Mouse (Mus musculus): ENCODE results near the gene Rgs10. TPM values are rescaled to one million over a fixed set of nuclear protein-coding genes. Genes with fewer than 3 reads are reported as not detected.
A peak's percentile ranks its signal among the peaks of the same experiment; 100 is the strongest.

Gene Rgs10
- polyA plus RNA-seq, 1 experiment from 2014 or later, result 20.7 TPM

DNA sequence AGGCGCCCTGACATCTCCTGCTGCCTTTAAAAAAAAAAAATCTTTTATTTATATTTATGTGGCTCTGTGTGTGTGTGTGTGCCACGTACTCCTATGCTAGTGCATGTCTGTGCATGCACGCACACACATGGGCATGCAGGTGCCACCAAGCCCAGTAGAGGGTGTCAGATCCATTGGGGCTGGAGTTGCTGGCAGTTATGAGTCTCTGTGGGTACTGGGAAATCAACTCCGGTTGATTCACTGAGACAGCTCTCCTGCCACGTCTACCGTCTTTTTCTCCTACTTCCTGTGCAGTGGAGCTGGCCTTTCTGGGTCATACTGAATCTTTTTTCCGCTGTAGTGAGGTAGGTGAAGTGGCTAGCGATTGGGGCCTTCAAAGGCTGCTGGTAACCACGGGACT, 58.8 kb downstream of the Rgs10 start:
- 71% methylated on average over 9 of the region's 9 CpGs for WGBS
- no peak overlapping the region for H3K4me3 ChIP-seq (ENCODE audit: low read depth, low read length)
- ATAC-seq (ENCODE audit: low read depth), result no peak
- H3K4me2 ChIP-seq (ENCODE audit: low read depth, low read length), result no peak overlapping the region
- H3K27ac ChIP-seq (replicated peaks; ENCODE audit: low read depth, low read length), result no peak overlapping the region
- no peaks in the 10 kb centered on the region for H3K36me3 ChIP-seq (ENCODE audit: control insufficient read depth, insufficient read depth, low read length)
- no peak overlapping the region for H3K9ac ChIP-seq (ENCODE audit: low read depth, low read length)
- no peaks in the 10 kb centered on the region for H3K9me3 ChIP-seq (ENCODE audit: control insufficient read depth, low read length)
- DNase-seq (ENCODE audit: low spot score), result no peak
- no peaks in the 10 kb centered on the region for H3K4me1 ChIP-seq (ENCODE audit: control insufficient read depth, insufficient read depth, low read length)
- H3K27me3 ChIP-seq (replicated peaks; ENCODE audit: control insufficient read depth, insufficient read depth, low read length), result no peaks in the 10 kb centered on the region

DNA sequence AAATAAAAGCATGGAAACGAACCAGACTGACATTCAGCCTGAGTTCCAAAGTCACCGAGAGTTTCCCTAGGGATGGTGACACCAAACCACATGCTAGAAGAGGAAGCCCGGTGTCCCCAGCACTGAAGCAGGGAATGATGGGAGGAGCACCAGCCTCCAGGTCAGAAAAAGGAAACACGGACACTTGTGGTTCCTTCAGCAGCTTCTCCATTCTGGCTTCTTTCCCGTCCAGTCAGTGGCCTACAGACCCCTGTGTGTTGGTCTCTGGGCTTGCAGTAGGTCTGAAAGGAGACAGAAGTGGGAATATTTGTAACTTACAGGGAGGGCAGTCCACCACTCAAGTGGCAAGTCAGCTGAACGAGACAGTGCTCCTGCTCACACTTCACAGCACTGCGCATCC, 59.4 kb downstream of the Rgs10 start:
- no peaks in the 10 kb centered on the region for H3K27me3 ChIP-seq (replicated peaks; ENCODE audit: control insufficient read depth, insufficient read depth, low read length)
- no peak overlapping the region for H3K9ac ChIP-seq (ENCODE audit: low read depth, low read length)
- no peak overlapping the region for H3K4me2 ChIP-seq (ENCODE audit: low read depth, low read length)
- WGBS, result 73% methylated on average over 7 of the region's 7 CpGs
- H3K4me3 ChIP-seq (ENCODE audit: low read depth, low read length), result no peak overlapping the region
- no peak overlapping the region for H3K27ac ChIP-seq (replicated peaks; ENCODE audit: low read depth, low read length)
- DNase-seq (ENCODE audit: low spot score) (no peak), ATAC-seq (ENCODE audit: low read depth) (no peak)
- no peaks in the 10 kb centered on the region for H3K4me1 ChIP-seq (ENCODE audit: control insufficient read depth, insufficient read depth, low read length)
- no peaks in the 10 kb centered on the region for H3K36me3 ChIP-seq (ENCODE audit: control insufficient read depth, insufficient read depth, low read length)
- H3K9me3 ChIP-seq (ENCODE audit: control insufficient read depth, low read length), result no peaks in the 10 kb centered on the region

DNA sequence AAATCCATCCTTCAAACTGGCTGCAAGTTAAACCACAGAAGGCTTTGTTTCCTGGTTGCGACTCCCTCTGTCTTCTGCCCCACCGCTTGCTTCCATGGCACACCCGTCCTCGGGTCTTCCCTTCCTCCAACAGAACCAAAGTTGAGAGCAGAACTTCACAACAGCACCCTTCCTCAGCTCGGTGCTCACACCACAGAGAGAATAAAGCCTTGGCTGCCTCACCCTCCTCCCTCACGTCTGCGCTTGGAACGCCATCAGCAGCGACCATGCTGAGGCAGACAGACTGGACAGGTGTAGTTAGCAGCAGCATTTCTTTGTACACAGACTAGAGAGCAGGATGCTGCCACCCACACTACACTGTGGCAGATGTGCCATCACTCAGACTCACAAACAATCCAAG, 59.8 kb downstream of the Rgs10 start:
- Histone ChIP-seq H3K4me1 (ENCODE audit: control insufficient read depth, insufficient read depth, low read length) (no peaks in the 10 kb centered on the region), H3K9me3 (ENCODE audit: control insufficient read depth, low read length) (no peaks in the 10 kb centered on the region), H3K27ac (replicated peaks; ENCODE audit: low read depth, low read length) (no peak overlapping the region), H3K36me3 (ENCODE audit: control insufficient read depth, insufficient read depth, low read length) (no peaks in the 10 kb centered on the region), H3K4me2 (ENCODE audit: low read depth, low read length) (no peak overlapping the region), H3K9ac (ENCODE audit: low read depth, low read length) (no peak overlapping the region), H3K27me3 (replicated peaks; ENCODE audit: control insufficient read depth, insufficient read depth, low read length) (no peaks in the 10 kb centered on the region), H3K4me3 (ENCODE audit: low read depth, low read length) (no peak overlapping the region)
- 78% methylated on average over 9 of the region's 9 CpGs for WGBS
- DNase-seq (ENCODE audit: low spot score) (no peak), ATAC-seq (ENCODE audit: low read depth) (no peak)

DNA sequence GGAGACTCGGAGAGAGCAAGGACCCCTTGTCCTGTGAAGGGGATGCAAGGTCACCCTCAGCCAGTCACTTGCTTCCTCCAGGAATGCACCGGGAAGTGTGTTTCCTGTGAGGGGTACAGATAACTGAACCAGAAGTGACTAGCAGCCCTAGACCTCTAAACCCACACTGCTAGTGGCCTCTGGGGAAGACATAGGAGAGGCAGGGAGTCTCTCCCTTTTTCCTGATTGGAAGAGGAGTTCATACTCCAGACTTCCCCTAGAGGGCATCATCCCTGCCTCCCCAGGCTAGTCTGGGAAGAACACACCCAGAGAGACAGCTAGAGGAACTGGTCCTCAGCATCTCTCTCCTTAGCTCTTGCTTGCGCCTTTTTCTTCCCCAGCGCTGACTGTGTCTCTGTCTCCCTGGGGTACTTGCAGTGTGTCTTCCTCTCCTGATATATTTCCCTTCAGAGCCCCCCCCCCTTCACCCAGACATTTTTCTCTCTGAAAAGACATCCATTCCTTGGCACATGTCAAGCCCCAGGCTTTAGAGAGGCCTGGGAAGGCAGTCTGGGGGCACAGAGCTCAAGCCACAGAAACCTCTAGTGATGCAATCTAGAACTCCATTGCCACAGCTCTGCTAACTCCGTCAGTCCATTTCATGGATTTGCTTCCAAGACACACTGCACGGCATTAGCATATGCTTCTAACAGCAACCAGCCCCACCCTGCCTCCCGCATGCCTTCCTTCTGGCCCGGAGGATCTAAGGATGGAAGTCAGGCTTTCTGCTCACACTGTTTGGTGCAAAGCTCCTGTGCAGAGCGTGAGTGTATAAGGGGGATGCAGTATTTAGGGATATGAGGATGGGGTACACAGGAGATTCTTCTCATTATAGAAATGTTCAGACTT, 61.4 kb downstream of the Rgs10 start:
- H3K27ac ChIP-seq (replicated peaks; ENCODE audit: low read depth, low read length), result no peak overlapping the region
- ATAC-seq (ENCODE audit: low read depth) (no peak), DNase-seq (ENCODE audit: low spot score) (peak; percentile 18)
- WGBS, result 62% methylated on average over 9 of the region's 9 CpGs
- H3K4me3 ChIP-seq (ENCODE audit: low read depth, low read length), result no peak overlapping the region
- no peaks in the 10 kb centered on the region for H3K9me3 ChIP-seq (ENCODE audit: control insufficient read depth, low read length)
- H3K36me3 ChIP-seq (ENCODE audit: control insufficient read depth, insufficient read depth, low read length), result no peaks in the 10 kb centered on the region
- H3K4me2 ChIP-seq (ENCODE audit: low read depth, low read length), result no peak overlapping the region
- no peak overlapping the region for H3K9ac ChIP-seq (ENCODE audit: low read depth, low read length)
- H3K4me1 ChIP-seq (ENCODE audit: control insufficient read depth, insufficient read depth, low read length), result no peaks in the 10 kb centered on the region
- H3K27me3 ChIP-seq (replicated peaks; ENCODE audit: control insufficient read depth, insufficient read depth, low read length), result no peaks in the 10 kb centered on the region

DNA sequence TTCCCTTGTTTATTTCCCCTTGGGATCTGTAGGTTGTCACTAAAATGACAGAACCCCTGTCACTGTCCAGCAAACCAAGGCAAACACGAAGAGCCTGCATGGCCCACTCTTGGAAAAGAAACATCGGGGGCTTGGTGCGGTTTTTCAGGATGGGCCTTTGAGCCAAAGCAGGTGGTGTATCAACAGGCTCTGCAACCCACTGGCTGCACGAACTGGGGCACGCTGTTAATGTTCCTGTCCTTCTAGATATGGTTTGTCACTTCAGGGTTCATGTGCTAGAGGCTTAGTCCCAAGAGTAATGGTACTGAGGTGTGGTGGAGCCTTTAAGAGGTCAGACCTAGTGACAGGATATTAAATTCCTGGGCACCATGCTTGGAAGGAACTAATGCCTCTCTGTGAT, 63.1 kb downstream of the Rgs10 start:
- H3K4me1 ChIP-seq (ENCODE audit: control insufficient read depth, insufficient read depth, low read length), result no peaks in the 10 kb centered on the region
- DNase-seq (ENCODE audit: low spot score), result no peak
- 80% methylated on average over 5 of the region's 5 CpGs for WGBS
- no peak for ATAC-seq (ENCODE audit: low read depth)
- H3K4me3 ChIP-seq (ENCODE audit: low read depth, low read length), result no peak overlapping the region
- H3K9me3 ChIP-seq (ENCODE audit: control insufficient read depth, low read length), result no peaks in the 10 kb centered on the region
- H3K36me3 ChIP-seq (ENCODE audit: control insufficient read depth, insufficient read depth, low read length), result no peaks in the 10 kb centered on the region
- H3K27me3 ChIP-seq (replicated peaks; ENCODE audit: control insufficient read depth, insufficient read depth, low read length), result no peaks in the 10 kb centered on the region
- no peak overlapping the region for H3K4me2 ChIP-seq (ENCODE audit: low read depth, low read length)
- H3K9ac ChIP-seq (ENCODE audit: low read depth, low read length), result no peak overlapping the region
- no peak overlapping the region for H3K27ac ChIP-seq (replicated peaks; ENCODE audit: low read depth, low read length)

DNA sequence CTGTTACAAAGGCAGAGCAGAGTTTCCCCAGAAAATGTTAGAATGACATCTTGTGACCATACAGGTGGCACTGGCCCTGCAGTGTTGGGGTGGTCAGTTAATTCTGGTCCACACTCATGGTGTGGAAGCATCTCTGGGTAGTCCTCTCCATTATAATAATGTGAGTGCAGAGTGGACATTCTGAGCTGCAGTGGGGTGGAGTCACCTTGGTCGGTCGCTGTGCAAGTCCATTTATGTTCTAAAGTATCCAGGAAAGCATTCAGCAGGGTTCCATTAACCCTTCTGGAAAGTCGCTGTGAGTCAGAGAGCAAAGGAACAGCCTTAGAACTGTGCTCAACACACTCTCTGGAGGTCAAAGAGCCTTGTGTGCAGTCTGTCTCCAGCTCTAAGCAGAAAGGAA, 65.8 kb downstream of the Rgs10 start:
- Histone ChIP-seq H3K4me1 (ENCODE audit: control insufficient read depth, insufficient read depth, low read length) (no peaks in the 10 kb centered on the region), H3K4me2 (ENCODE audit: low read depth, low read length) (no peak overlapping the region), H3K36me3 (ENCODE audit: control insufficient read depth, insufficient read depth, low read length) (no peaks in the 10 kb centered on the region), H3K27ac (replicated peaks; ENCODE audit: low read depth, low read length) (no peak overlapping the region), H3K9me3 (ENCODE audit: control insufficient read depth, low read length) (no peaks in the 10 kb centered on the region), H3K9ac (ENCODE audit: low read depth, low read length) (no peak overlapping the region), H3K4me3 (ENCODE audit: low read depth, low read length) (no peak overlapping the region), H3K27me3 (replicated peaks; ENCODE audit: control insufficient read depth, insufficient read depth, low read length) (no peaks in the 10 kb centered on the region)
- no peak for ATAC-seq (ENCODE audit: low read depth)
- 70% methylated on average over 3 of the region's 3 CpGs for WGBS
- DNase-seq (ENCODE audit: low spot score), result no peak

DNA sequence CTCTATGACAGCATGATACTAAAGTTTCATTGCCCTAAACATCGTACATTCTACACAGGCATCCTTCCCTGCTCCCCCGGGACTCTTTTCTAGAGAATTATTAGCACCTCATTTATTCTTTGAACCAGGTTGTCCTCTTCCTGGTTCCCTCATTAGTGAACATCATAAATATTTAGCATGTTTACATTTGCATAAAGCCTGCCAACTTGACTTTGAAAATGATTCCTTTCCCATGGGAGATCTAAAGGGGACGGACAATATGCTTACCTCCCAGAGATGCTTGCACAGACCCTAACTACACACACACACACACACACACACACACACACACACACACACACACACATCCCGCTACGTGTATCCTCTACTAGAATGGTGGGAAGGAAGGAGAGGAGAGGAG, 67.4 kb downstream of the Rgs10 start:
- Histone ChIP-seq H3K4me3 (ENCODE audit: low read depth, low read length) (no peak overlapping the region), H3K4me1 (ENCODE audit: control insufficient read depth, insufficient read depth, low read length) (no peaks in the 10 kb centered on the region), H3K9ac (ENCODE audit: low read depth, low read length) (no peak overlapping the region), H3K9me3 (ENCODE audit: control insufficient read depth, low read length) (no peaks in the 10 kb centered on the region), H3K36me3 (ENCODE audit: control insufficient read depth, insufficient read depth, low read length) (no peaks in the 10 kb centered on the region), H3K27me3 (replicated peaks; ENCODE audit: control insufficient read depth, insufficient read depth, low read length) (no peaks in the 10 kb centered on the region), H3K4me2 (ENCODE audit: low read depth, low read length) (no peak overlapping the region), H3K27ac (replicated peaks; ENCODE audit: low read depth, low read length) (no peak overlapping the region)
- DNase-seq (ENCODE audit: low spot score) (no peak), ATAC-seq (ENCODE audit: low read depth) (no peak)
- WGBS, result 79% methylated on average over 3 of the region's 5 CpGs

DNA sequence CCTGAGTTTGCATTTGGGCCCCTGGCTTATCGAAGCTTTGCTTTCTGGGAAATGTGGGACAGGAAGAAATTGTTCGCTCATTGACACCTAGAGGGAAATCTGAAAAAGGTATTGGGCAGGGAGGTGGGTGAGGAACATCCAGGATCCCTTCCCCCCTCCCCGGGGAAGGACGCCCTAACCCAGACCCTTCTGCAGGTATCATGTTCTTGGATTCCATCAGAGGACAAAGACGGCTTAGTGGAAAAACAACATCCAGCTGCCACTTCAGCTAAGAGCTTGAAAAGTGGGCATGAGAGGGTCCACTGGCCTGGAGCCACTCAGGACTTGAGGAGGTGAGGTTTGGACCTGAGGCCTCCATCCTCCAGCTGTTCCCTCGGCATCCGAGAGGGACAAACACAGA, 68.2 kb downstream of the Rgs10 start:
- Histone ChIP-seq H3K9me3 (ENCODE audit: control insufficient read depth, low read length) (no peaks in the 10 kb centered on the region), H3K4me1 (ENCODE audit: control insufficient read depth, insufficient read depth, low read length) (no peaks in the 10 kb centered on the region), H3K4me2 (ENCODE audit: low read depth, low read length) (no peak overlapping the region), H3K27me3 (replicated peaks; ENCODE audit: control insufficient read depth, insufficient read depth, low read length) (no peaks in the 10 kb centered on the region), H3K9ac (ENCODE audit: low read depth, low read length) (no peak overlapping the region), H3K4me3 (ENCODE audit: low read depth, low read length) (no peak overlapping the region), H3K27ac (replicated peaks; ENCODE audit: low read depth, low read length) (no peak overlapping the region), H3K36me3 (ENCODE audit: control insufficient read depth, insufficient read depth, low read length) (no peaks in the 10 kb centered on the region)
- 68% methylated on average over 7 of the region's 7 CpGs for WGBS
- ATAC-seq (ENCODE audit: low read depth), result no peak
- DNase-seq (ENCODE audit: low spot score), result no peak

DNA sequence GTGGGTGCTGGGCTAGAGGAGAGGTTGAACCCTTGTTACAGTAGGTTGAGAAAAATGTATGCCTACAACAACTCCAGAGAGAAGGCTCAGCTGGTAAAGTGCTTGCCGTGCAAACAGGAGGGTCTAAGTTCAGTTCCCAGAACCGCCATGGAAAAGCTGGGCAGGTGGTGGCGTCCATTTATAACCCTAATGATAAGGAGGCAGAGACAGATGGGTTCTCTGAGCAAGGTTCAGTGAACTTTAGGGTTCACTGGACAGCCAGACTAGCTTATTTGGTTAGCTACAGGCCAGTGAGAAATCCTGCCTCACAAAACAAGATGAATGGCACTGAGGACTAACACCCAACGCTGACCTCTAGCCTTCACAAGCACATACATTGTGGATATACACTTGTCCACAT, 68.8 kb downstream of the Rgs10 start:
- Histone ChIP-seq H3K4me3 (ENCODE audit: low read depth, low read length) (no peak overlapping the region), H3K4me2 (ENCODE audit: low read depth, low read length) (no peak overlapping the region), H3K36me3 (ENCODE audit: control insufficient read depth, insufficient read depth, low read length) (no peaks in the 10 kb centered on the region), H3K27me3 (replicated peaks; ENCODE audit: control insufficient read depth, insufficient read depth, low read length) (no peaks in the 10 kb centered on the region), H3K27ac (replicated peaks; ENCODE audit: low read depth, low read length) (no peak overlapping the region), H3K4me1 (ENCODE audit: control insufficient read depth, insufficient read depth, low read length) (no peaks in the 10 kb centered on the region), H3K9me3 (ENCODE audit: control insufficient read depth, low read length) (no peaks in the 10 kb centered on the region), H3K9ac (ENCODE audit: low read depth, low read length) (no peak overlapping the region)
- DNase-seq (ENCODE audit: low spot score) (no peak), ATAC-seq (ENCODE audit: low read depth) (no peak)
- 86% methylated on average over 4 of the region's 4 CpGs for WGBS

Measured in embryonic facial prominence, embryonic 14.5 days (tissue).